Mouse (Mus musculus) lung, adult 2 months (tissue): Measurements from ENCODE around the gene Klrb1a.

Experiments used
- CTCF ChIP-seq: fragments of 200-500 bp; IDR thresholded peaks from 2 replicates; pipeline ENCODE4 v1.5.1; 2011; ENCODE audit warnings: mild to moderate bottlenecking, low read length, control low read depth; ENCODE audit not compliant: insufficient read depth
- POLR2A ChIP-seq: fragments of 200-500 bp; IDR thresholded peaks from 2 replicates; pipeline ENCODE4 v1.6.1; 2011; ENCODE audit warnings: low read depth, mild to moderate bottlenecking, control low read depth, low read length, borderline replicate concordance; ENCODE audit errors: extremely low read depth

- no peak for TF ChIP-seq CTCF
- TF ChIP-seq POLR2A, result no peak
Measured at GRCm38 (mm10) chr6:128577301-128577700, 46.0 kb downstream of the Klrb1a start.
